Mouse (Mus musculus): Measurements from ENCODE around the gene Rpl35. TPM values are rescaled to one million over a fixed set of nuclear protein-coding genes. Genes with fewer than 3 reads are reported as not detected.
A peak's percentile ranks its signal among the peaks of the same experiment; 100 is the strongest.

Rpl35 gene
- polyA plus RNA-seq, 1 experiment from 2014 or later = 1,101 TPM

DNA sequence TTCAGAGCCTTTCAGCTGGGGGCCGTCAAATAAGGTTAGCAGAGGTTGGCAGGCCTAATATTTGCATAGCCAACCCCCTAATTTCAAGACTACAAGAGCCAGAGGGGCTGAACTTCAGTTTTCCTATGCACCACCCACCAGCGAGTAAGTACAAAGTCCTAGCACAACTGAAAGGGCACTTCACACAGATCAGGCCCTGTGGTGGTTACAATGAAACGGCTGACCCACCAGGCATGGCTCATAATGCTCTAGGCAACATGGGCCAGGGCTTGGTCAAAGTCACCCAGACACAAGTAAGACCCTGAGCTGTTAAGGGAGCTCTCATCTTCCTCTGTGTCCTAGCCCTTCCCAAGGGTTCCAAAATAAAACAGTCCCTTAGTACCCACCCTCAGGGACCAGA is 3.6 kb downstream of the Rpl35 start:
- Histone ChIP-seq H3K9me3 (ENCODE audit: control insufficient read depth, low read length) (no peaks in the 10 kb centered on the region), H3K27ac (ENCODE audit: low read depth, low read length) (no peak overlapping the region), H3K27me3 (ENCODE audit: control insufficient read depth, insufficient read depth, low read length) (no peaks in the 10 kb centered on the region), H3K4me3 (ENCODE audit: low read depth, low read length) (no peak overlapping the region), H3K4me1 (ENCODE audit: control insufficient read depth, insufficient read depth, low read length) (peaks cover 18% of the 10 kb centered on the region), H3K9ac (ENCODE audit: low read length) (no peak overlapping the region), H3K4me2 (no peak overlapping the region), H3K36me3 (ENCODE audit: control insufficient read depth, insufficient read depth, low read length) (peaks cover 30% of the 10 kb centered on the region)
- ATAC-seq (ENCODE audit: low FRiP score) (no peak), DNase-seq (ENCODE audit: low spot score, missing footprints) (no peak)
- WGBS = 82% methylated on average over 3 of the region's 3 CpGs

GRCm38 (mm10) chr2:39000587-39000919 is 4.9 kb downstream of the Rpl35 start:
- no peak overlapping the region for H3K4me2 ChIP-seq
- no peak for DNase-seq (ENCODE audit: low spot score, missing footprints)
- H3K36me3 ChIP-seq (ENCODE audit: control insufficient read depth, insufficient read depth, low read length) = peaks cover 30% of the 10 kb centered on the region

DNA sequence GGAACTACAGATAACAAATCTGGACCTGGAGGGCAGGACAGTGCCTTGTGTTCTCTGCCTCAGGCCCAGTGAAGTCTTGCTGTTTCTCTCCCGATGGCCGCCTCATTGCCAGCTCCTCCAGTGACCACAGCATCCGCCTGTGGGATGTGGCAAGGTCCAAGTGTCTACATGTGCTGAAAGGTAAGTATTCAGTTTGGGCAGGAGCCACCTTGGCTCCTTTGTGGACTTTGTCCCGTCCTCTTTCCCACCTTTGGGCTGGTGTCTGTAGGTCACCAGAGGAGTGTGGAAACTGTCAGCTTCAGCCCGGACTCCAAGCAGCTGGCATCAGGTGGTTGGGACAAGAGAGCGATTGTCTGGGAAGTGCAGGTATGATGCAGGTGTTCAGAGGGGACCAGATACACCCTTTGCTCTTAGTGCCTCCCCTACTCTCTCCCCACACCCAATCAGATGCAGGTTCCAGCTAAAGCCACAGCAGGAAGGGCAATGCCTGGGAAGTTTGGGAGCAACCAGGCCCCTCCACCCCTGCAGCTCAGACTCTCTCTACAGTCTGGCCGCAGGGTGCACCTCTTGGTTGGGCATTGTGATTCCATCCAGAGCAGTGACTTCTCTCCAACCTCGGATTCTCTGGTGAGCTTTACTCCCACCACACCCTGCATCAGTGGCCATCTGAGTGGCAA is 5.4 kb downstream of the Rpl35 start:
- no peaks in the 10 kb centered on the region for H3K27me3 ChIP-seq (ENCODE audit: control insufficient read depth, insufficient read depth, low read length)
- DNase-seq (ENCODE audit: low spot score, missing footprints) (no peak), ATAC-seq (ENCODE audit: low FRiP score) (no peak)
- peaks cover 30% of the 10 kb centered on the region for H3K36me3 ChIP-seq (ENCODE audit: control insufficient read depth, insufficient read depth, low read length)
- no peak overlapping the region for H3K4me3 ChIP-seq (ENCODE audit: low read depth, low read length)
- 71% methylated on average over 8 of the region's 8 CpGs for WGBS
- no peak overlapping the region for H3K4me2 ChIP-seq
- no peak overlapping the region for H3K9ac ChIP-seq (ENCODE audit: low read length)
- H3K4me1 ChIP-seq (ENCODE audit: control insufficient read depth, insufficient read depth, low read length) = peaks cover 15% of the 10 kb centered on the region
- no peak overlapping the region for H3K27ac ChIP-seq (ENCODE audit: low read depth, low read length)
- H3K9me3 ChIP-seq (ENCODE audit: control insufficient read depth, low read length) = no peaks in the 10 kb centered on the region

More at GRCm38 (mm10) chr2:39000587-39000919, 4.9 kb downstream of the Rpl35 start:
- H3K9ac ChIP-seq (ENCODE audit: low read length) = no peak overlapping the region
- WGBS = 86% methylated on average over 4 of the region's 4 CpGs
- ATAC-seq (ENCODE audit: low FRiP score) = no peak
- no peak overlapping the region for H3K4me3 ChIP-seq (ENCODE audit: low read depth, low read length)
- no peaks in the 10 kb centered on the region for H3K9me3 ChIP-seq (ENCODE audit: control insufficient read depth, low read length)
- no peak overlapping the region for H3K27ac ChIP-seq (ENCODE audit: low read depth, low read length)
- H3K4me1 ChIP-seq (ENCODE audit: control insufficient read depth, insufficient read depth, low read length) = peaks cover 15% of the 10 kb centered on the region
- H3K27me3 ChIP-seq (ENCODE audit: control insufficient read depth, insufficient read depth, low read length) = no peaks in the 10 kb centered on the region

DNA sequence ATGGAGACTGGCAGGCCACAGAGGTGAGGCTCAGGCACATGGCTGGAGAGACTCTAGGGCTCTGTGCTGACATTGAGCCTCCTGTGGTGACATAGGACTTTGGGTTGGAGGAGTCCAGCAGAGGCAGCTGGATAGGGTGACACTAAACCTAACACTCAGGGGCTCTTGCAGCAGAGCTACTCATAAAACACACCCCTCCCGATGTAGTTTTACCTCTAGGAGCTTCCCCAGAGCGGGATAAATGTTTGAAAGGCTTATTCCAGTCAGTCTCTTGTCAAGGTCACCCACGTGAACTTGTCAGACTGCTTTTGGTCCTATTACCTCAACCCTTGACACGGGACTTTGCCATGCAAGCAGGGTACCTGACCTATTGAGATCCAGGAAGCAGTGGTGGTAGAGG is 6.0 kb downstream of the Rpl35 start:
- ATAC-seq (ENCODE audit: low FRiP score) (no peak), DNase-seq (ENCODE audit: low spot score, missing footprints) (no peak)
- peaks cover 30% of the 10 kb centered on the region for H3K36me3 ChIP-seq (ENCODE audit: control insufficient read depth, insufficient read depth, low read length)
- H3K9ac ChIP-seq (ENCODE audit: low read length) = no peak overlapping the region
- no peak overlapping the region for H3K27ac ChIP-seq (ENCODE audit: low read depth, low read length)
- H3K4me1 ChIP-seq (ENCODE audit: control insufficient read depth, insufficient read depth, low read length) = peaks cover 15% of the 10 kb centered on the region
- H3K9me3 ChIP-seq (ENCODE audit: control insufficient read depth, low read length) = no peaks in the 10 kb centered on the region
- H3K4me3 ChIP-seq (ENCODE audit: low read depth, low read length) = no peak overlapping the region
- no peak overlapping the region for H3K4me2 ChIP-seq
- WGBS = 67% methylated on average over 4 of the region's 4 CpGs
- no peaks in the 10 kb centered on the region for H3K27me3 ChIP-seq (ENCODE audit: control insufficient read depth, insufficient read depth, low read length)

- H3K27me3 ChIP-seq (ENCODE audit: control insufficient read depth, insufficient read depth, low read length) = no peaks in the 10 kb centered on the region
- peaks cover under 1% of the 10 kb centered on the region; the same call in 1 of the 2 replicates for H3K4me1 ChIP-seq (ENCODE audit: control insufficient read depth, insufficient read depth, low read length)
- H3K9ac ChIP-seq (ENCODE audit: low read length) = peak within 1 kb of the TSS; percentile 33
- H3K4me3 ChIP-seq (ENCODE audit: low read depth, low read length) = peak within 1 kb of the TSS; percentile 19
- peaks cover 18% of the 10 kb centered on the region for H3K36me3 ChIP-seq (ENCODE audit: control insufficient read depth, insufficient read depth, low read length)
- no peak within 1 kb of the TSS for H3K27ac ChIP-seq (ENCODE audit: low read depth, low read length)
- peak within 1 kb of the TSS; percentile 30 for H3K4me2 ChIP-seq
- 17% methylated on average over 33 of the region's 33 CpGs for WGBS
- DNase-seq (ENCODE audit: low spot score, missing footprints) = peak; percentile 99
- no peaks in the 10 kb centered on the region for H3K9me3 ChIP-seq (ENCODE audit: control insufficient read depth, low read length)
- peak; percentile 91 for ATAC-seq (ENCODE audit: low FRiP score)
Observed at GRCm38 (mm10) chr2:38997386-38998374, 7.7 kb downstream of the Rpl35 start, which contains the start of gene Wdr38. TSS of gene Wdr38 (plus strand) at chr2:38997476.

DNA sequence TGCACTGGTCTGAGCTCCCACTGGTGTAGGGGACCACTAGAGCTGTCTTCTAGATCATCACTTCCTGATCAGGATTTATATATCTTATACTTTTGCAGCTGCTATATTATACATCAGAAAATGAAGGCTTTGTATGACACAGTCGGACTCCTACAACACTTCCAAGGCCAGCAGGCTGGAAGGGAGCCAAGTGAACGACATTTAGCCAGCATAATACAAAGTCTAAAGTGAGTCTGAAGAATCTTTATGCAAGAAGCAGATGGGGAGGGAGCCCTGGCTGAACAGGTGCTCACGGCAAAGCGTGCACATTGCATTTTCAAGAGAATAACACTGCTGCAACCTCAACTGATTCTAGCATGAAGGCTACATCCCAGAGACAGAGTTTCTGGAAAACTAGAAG is 13.0 kb downstream of the Rpl35 start:
- ATAC-seq (ENCODE audit: low FRiP score) (no peak), DNase-seq (ENCODE audit: low spot score, missing footprints) (no peak)
- Histone ChIP-seq H3K27me3 (ENCODE audit: control insufficient read depth, insufficient read depth, low read length) (no peaks in the 10 kb centered on the region), H3K4me3 (ENCODE audit: low read depth, low read length) (no peak overlapping the region), H3K27ac (ENCODE audit: low read depth, low read length) (no peak overlapping the region), H3K36me3 (ENCODE audit: control insufficient read depth, insufficient read depth, low read length) (no peaks in the 10 kb centered on the region), H3K9me3 (ENCODE audit: control insufficient read depth, low read length) (no peaks in the 10 kb centered on the region), H3K4me2 (no peak overlapping the region), H3K4me1 (ENCODE audit: control insufficient read depth, insufficient read depth, low read length) (no peaks in the 10 kb centered on the region), H3K9ac (ENCODE audit: low read length) (no peak overlapping the region; the same call in 1 of the 2 replicates)
- 78% methylated on average over 4 of the region's 4 CpGs for WGBS

- Histone ChIP-seq H3K9ac (ENCODE audit: low read length) (no peak overlapping the region), H3K9me3 (ENCODE audit: control insufficient read depth, low read length) (no peaks in the 10 kb centered on the region), H3K27me3 (ENCODE audit: control insufficient read depth, insufficient read depth, low read length) (no peaks in the 10 kb centered on the region), H3K4me2 (no peak overlapping the region), H3K4me3 (ENCODE audit: low read depth, low read length) (no peak overlapping the region), H3K4me1 (ENCODE audit: control insufficient read depth, insufficient read depth, low read length) (no peaks in the 10 kb centered on the region), H3K36me3 (ENCODE audit: control insufficient read depth, insufficient read depth, low read length) (no peaks in the 10 kb centered on the region), H3K27ac (ENCODE audit: low read depth, low read length) (no peak overlapping the region)
- WGBS = 78% methylated on average over 4 of the region's 4 CpGs
- ATAC-seq (ENCODE audit: low FRiP score) (no peak), DNase-seq (ENCODE audit: low spot score, missing footprints) (no peak)
Observed at GRCm38 (mm10) chr2:38992004-38992403, 13.4 kb downstream of the Rpl35 start.

DNA sequence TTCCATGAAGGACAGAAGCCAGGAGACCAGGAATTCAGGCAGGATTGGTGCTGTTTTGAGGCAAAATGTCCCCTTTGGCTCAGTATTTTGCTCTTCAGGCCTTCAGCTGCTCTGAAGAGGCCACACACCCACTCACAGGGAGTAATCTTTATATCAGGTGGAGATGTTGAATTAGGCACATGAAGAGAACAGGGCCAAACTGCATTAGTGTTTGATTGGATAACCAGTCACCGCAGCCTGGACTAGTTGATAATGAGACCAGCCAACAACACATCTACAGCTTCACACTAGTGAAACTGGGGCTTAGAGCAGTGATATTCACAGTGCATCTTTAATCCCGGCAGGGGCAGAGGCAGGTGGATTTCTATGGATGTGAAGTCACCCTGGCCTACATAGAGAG is 16.5 kb downstream of the Rpl35 start:
- 89% methylated on average over 2 of the region's 2 CpGs for whole genome bisulfite sequencing

More for the DNA sequence above, 16.5 kb downstream of the Rpl35 start:
- Histone ChIP-seq H3K36me3 (ENCODE audit: control insufficient read depth, insufficient read depth, low read length) (no peaks in the 10 kb centered on the region), H3K4me3 (ENCODE audit: low read depth, low read length) (no peak overlapping the region), H3K27me3 (ENCODE audit: control insufficient read depth, insufficient read depth, low read length) (no peaks in the 10 kb centered on the region), H3K27ac (ENCODE audit: low read depth, low read length) (no peak overlapping the region), H3K4me1 (ENCODE audit: control insufficient read depth, insufficient read depth, low read length) (no peaks in the 10 kb centered on the region), H3K9me3 (ENCODE audit: control insufficient read depth, low read length) (no peaks in the 10 kb centered on the region), H3K9ac (ENCODE audit: low read length) (no peak overlapping the region), H3K4me2 (no peak overlapping the region)
- DNase-seq (ENCODE audit: low spot score, missing footprints) = no peak
- no peak for ATAC-seq (ENCODE audit: low FRiP score)

All from midbrain, embryonic 11.5 days (tissue).